Mouse (Mus musculus) MEL (cell line): Measurements from ENCODE around the gene Tlcd2. TPM values are rescaled to one million over a fixed set of nuclear protein-coding genes. Genes with fewer than 3 reads are reported as not detected.

Experiments
- DNase-seq: peaks from one replicate; pipeline ENCODE4 v3.0.0; 2011; ENCODE audit warnings: low read depth, low spot score
- H3K27ac ChIP-seq: 2 replicates; pipeline ENCODE4 v1.5.1; 2012; ENCODE audit warnings: low read depth, mild to moderate bottlenecking, control low read depth, low read length, moderate library complexity; ENCODE audit not compliant: control insufficient read depth
- H3K27me3 ChIP-seq, 2 experiments: fragments of 150-350 bp in 1 of 2; sonication (generic) in 1 of 2; 2 replicates each; pipeline ENCODE4 v1.6.1; 2012; ENCODE audit warnings: low read length in 2 of 2, mild to moderate bottlenecking in 2 of 2, improper control_type of control experiment in 1 of 2, moderate library complexity in 1 of 2; ENCODE audit not compliant: insufficient read depth in 2 of 2, control insufficient read depth in 1 of 2
- H3K36me3 ChIP-seq, 2 experiments: 2 replicates each; pipeline ENCODE4 v1.6.1; 2012 to 2014; ENCODE audit warnings: low read length in 2 of 2, improper control_type of control experiment in 1 of 2, inconsistent platforms in 1 of 2, mild to moderate bottlenecking in 1 of 2; ENCODE audit not compliant: insufficient read depth in 2 of 2, control insufficient read depth in 1 of 2
- H3K4me1 ChIP-seq, 2 experiments: fragments of 150-350 bp in 1 of 2; sonication (generic) in 1 of 2; 2 replicates each; pipeline ENCODE4 v1.6.1; 2012; ENCODE audit warnings: low read length in 2 of 2, improper control_type of control experiment in 1 of 2, mild to moderate bottlenecking in 1 of 2; ENCODE audit not compliant: insufficient read depth in 2 of 2, control insufficient read depth in 1 of 2
- H3K4me3 ChIP-seq, 2 experiments: fragments of 150-350 bp in 1 of 2; sonication (generic) in 1 of 2; 2 replicates each; pipeline ENCODE4 v1.5.1; 2012; ENCODE audit warnings: low read depth in 2 of 2, low read length in 2 of 2, mild to moderate bottlenecking in 2 of 2, moderate library complexity in 2 of 2, control low read depth in 1 of 2, improper control_type of control experiment in 1 of 2; ENCODE audit not compliant: control insufficient read depth in 1 of 2, insufficient read depth in 1 of 2
- H3K79me2 ChIP-seq: 2 replicates; pipeline ENCODE4 v1.6.1; 2012; ENCODE audit warnings: mild to moderate bottlenecking, low read length, moderate library complexity; ENCODE audit not compliant: control insufficient read depth, poor library complexity, insufficient read depth
- H3K9ac ChIP-seq: 2 replicates; pipeline ENCODE4 v1.6.1; 2012; ENCODE audit warnings: low read depth, mild to moderate bottlenecking, control low read depth, low read length, moderate library complexity; ENCODE audit not compliant: control insufficient read depth, poor library complexity, severe bottlenecking
- H3K9me3 ChIP-seq: fragments of 150-350 bp; sonication (generic); replicated peaks from 2 replicates; pipeline ENCODE4 v1.6.1; 2012; ENCODE audit warnings: mild to moderate bottlenecking, low read length, improper control_type of control experiment, moderate library complexity; ENCODE audit not compliant: insufficient read depth
- CTCF ChIP-seq, 3 experiments: IDR thresholded peaks in 2 of 3; conservative IDR thresholded peaks in 1 of 3; 2 replicates each; pipeline ENCODE4 v1.5.1; 2011 to 2012; ENCODE audit warnings: low read length in 3 of 3, low read depth in 2 of 3, mild to moderate bottlenecking in 2 of 3, improper control_type of control experiment in 1 of 3, inconsistent platforms in 1 of 3, mixed read lengths in 1 of 3, moderate library complexity in 1 of 3; ENCODE audit not compliant: control insufficient read depth in 1 of 3, insufficient read depth in 1 of 3, poor library complexity in 1 of 3, severe bottlenecking in 1 of 3
- E2F4 ChIP-seq: IDR thresholded peaks from 2 replicates; pipeline ENCODE4 v1.6.1; 2011; ENCODE audit warnings: low read depth, low read length, improper control_type of control experiment, borderline replicate concordance
- GATA1 ChIP-seq: IDR thresholded peaks from 2 replicates; pipeline ENCODE4 v1.6.1; 2011; ENCODE audit warnings: low read depth, low read length, improper control_type of control experiment
- HCFC1 ChIP-seq: IDR thresholded peaks from 2 replicates; pipeline ENCODE4 v1.6.1; 2012; ENCODE audit warnings: low read depth, mild to moderate bottlenecking, inconsistent platforms, low read length, improper control_type of control experiment, moderate library complexity
- MAFK ChIP-seq: IDR thresholded peaks from 2 replicates; pipeline ENCODE4 v1.6.1; 2011; ENCODE audit warnings: low read depth, mild to moderate bottlenecking, low read length, improper control_type of control experiment, borderline replicate concordance
- MXI1 ChIP-seq: IDR thresholded peaks from 2 replicates; pipeline ENCODE4 v1.6.1; 2011; ENCODE audit warnings: mild to moderate bottlenecking, low read depth, low read length, improper control_type of control experiment
- NRF1 ChIP-seq: IDR thresholded peaks from 2 replicates; pipeline ENCODE4 v1.6.1; 2014; ENCODE audit warnings: low read depth, mild to moderate bottlenecking, inconsistent platforms, low read length, improper control_type of control experiment, moderate library complexity; ENCODE audit not compliant: poor library complexity, insufficient read depth, severe bottlenecking
- RAD21 ChIP-seq: IDR thresholded peaks from 2 replicates; pipeline ENCODE4 v1.6.1; 2011; ENCODE audit warnings: mild to moderate bottlenecking, low read depth, low read length, improper control_type of control experiment
- SIN3A ChIP-seq: IDR thresholded peaks from 2 replicates; pipeline ENCODE4 v1.6.1; 2012; ENCODE audit warnings: low read length, improper control_type of control experiment, inconsistent platforms
- TCF12 ChIP-seq: IDR thresholded peaks from 2 replicates; pipeline ENCODE4 v1.6.1; 2014; ENCODE audit warnings: low read depth, mild to moderate bottlenecking, inconsistent platforms, low read length, improper control_type of control experiment, moderate library complexity
- ZC3H11A ChIP-seq: IDR thresholded peaks from 2 replicates; pipeline ENCODE4 v1.6.1; 2012; ENCODE audit warnings: low read depth, mild to moderate bottlenecking, inconsistent platforms, low read length, improper control_type of control experiment
- ZKSCAN1 ChIP-seq: IDR thresholded peaks from 2 replicates; pipeline ENCODE4 v1.6.1; 2012; ENCODE audit warnings: low read depth, mild to moderate bottlenecking, inconsistent platforms, low read length, improper control_type of control experiment, moderate library complexity
- polyA plus RNA-seq, 2 experiments: library from polyadenylated mRNA; stranded (reverse) in 1 of 2; unstranded in 1 of 2; fragments of >175 nt in 1 of 2; fragments of >200 nt in 1 of 2; gene quantifications; 2 replicates each; pipeline versions ENCODE4 v1.2.1 to v1.2.4; 2012; ENCODE audit warnings: low replicate concordance in 2 of 2, low read depth in 1 of 2; ENCODE audit not compliant: insufficient read length in 2 of 2, insufficient read depth in 1 of 2, missing spikeins in 1 of 2
- total RNA-seq: library from RNA; depleted of rRNA; stranded (reverse); fragments of 300-350 nt; gene quantifications from 2 replicates; pipeline ENCODE4 v1.2.3, GENCODE M21; 2012

Gene Tlcd2
- total and polyA plus RNA-seq, 3 experiments: 0.50 to 0.86 TPM; not detected in 1

DNA sequence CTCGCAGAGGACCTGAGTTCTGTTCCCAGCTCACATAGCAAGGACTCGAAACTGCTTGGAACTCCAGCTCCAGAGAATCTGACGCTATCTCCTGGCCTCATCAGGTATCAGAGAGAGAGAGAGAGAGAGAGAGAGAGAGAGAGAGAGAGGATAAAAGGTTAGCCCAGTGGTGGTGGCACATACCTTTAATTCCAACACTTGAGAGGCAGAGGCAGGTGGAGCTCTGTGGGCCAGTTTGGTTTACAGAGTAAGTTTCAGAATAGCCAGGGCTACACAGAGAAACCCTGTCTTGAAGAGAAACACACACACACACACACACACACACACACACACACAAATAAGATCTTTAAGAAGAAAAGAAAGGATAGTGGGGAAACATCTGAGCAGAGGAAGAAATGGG is 38.4 kb upstream of the Tlcd2 start:
- H3K36me3 ChIP-seq: no peaks in the 10 kb centered on the region
- H3K9ac ChIP-seq: no peak overlapping the region
- H3K4me1 ChIP-seq: no peaks in the 10 kb centered on the region
- no peaks in the 10 kb centered on the region for H3K79me2 ChIP-seq
- H3K9me3 ChIP-seq: no peaks in the 10 kb centered on the region
- H3K27me3 ChIP-seq: no peaks in the 10 kb centered on the region
- DNase-seq: no peak
- no peak for TF ChIP-seq ZKSCAN1
- TF ChIP-seq, all 39 proteins: peak for 0
- H3K4me3 ChIP-seq: no peak overlapping the region
- no peak overlapping the region for H3K27ac ChIP-seq

DNA sequence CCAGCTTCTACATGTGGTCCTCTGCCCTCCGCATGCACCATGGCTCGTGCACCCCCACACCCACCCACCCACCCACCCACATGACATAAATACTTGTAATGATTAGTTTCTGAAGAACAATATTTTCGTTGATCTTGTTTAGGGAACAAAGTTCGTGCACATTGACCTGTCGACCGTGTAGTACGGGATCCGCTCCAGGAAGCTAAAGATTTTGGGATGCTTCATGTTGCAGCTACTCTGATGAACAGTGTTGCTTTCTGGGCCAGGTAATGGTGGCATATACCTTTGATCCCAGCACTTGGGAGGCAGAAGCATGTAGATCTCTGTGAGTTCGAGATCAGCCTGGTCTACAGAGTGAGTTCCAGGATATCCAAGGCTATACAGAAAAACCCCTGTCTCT is 37.5 kb upstream of the Tlcd2 start:
- H3K9ac ChIP-seq: no peak overlapping the region
- no peak overlapping the region for H3K4me3 ChIP-seq
- no peaks in the 10 kb centered on the region for H3K79me2 ChIP-seq
- no peak for DNase-seq
- no peak overlapping the region for H3K27ac ChIP-seq
- H3K9me3 ChIP-seq: no peaks in the 10 kb centered on the region
- peaks cover 0 to 2% of the 10 kb centered on the region in 2 experiments; a peak in 1 of 4 replicates for H3K36me3 ChIP-seq
- H3K27me3 ChIP-seq: no peaks in the 10 kb centered on the region
- TF ChIP-seq TCF12: no peak
- TF ChIP-seq MXI1: no peak
- no peak for TF ChIP-seq RAD21
- TF ChIP-seq HCFC1: no peak
- no peak for TF ChIP-seq E2F4
- TF ChIP-seq NRF1: no peak
- TF ChIP-seq CTCF (IDR thresholded peaks at IDR 0.05 in 2 of 3, conservative IDR thresholded peaks at IDR 0.05 in 1 of 3; ENCODE audit: control insufficient read depth in 1 of 3, insufficient read depth in 1 of 3, low read depth in 2 of 3, low read length in 3 of 3, poor library complexity in 1 of 3, severe bottlenecking in 1 of 3): no peak
- TF ChIP-seq GATA1: no peak
- TF ChIP-seq, all 39 proteins: peak for 0
- peaks cover 0 to 6% of the 10 kb centered on the region in 2 experiments; a peak in 2 of 4 replicates for H3K4me1 ChIP-seq

DNA sequence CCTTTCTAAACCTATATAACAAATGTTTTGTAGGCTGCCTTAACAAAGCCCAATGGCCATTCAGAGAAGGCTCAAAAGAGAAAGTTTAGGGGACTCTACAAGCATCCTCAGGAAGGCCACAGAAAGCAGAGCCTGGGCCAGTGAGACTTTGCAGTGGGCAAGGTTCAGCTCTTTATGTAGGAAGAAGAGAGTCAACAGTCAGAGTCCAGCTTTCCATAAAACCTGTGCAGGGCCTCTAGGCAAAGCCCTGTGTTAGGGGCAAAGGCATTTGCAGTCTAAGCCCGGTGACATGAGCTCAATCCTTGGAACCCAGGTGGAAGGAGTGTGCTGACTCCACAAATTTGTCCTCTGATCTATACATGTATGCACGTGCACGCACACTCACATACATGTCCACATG is 37.1 kb upstream of the Tlcd2 start:
- TF ChIP-seq MAFK (no peak), SIN3A (no peak), GATA1 (no peak), TCF12 (no peak), RAD21 (no peak), E2F4 (no peak), MXI1 (no peak), ZC3H11A (no peak)
- peaks cover 0 to 2% of the 10 kb centered on the region in 2 experiments; a peak in 1 of 4 replicates for H3K36me3 ChIP-seq
- H3K9me3 ChIP-seq: no peaks in the 10 kb centered on the region
- H3K4me3 ChIP-seq: no peak overlapping the region
- H3K79me2 ChIP-seq: no peaks in the 10 kb centered on the region
- H3K27me3 ChIP-seq: no peaks in the 10 kb centered on the region
- no peak for DNase-seq
- H3K9ac ChIP-seq: no peak overlapping the region
- H3K4me1 ChIP-seq: peaks cover 0 to 10% of the 10 kb centered on the region in 2 experiments; a peak in 2 of 4 replicates
- H3K27ac ChIP-seq: no peak overlapping the region
